Mouse (Mus musculus) lung, postnatal 0 days (tissue): ENCODE measurements around the gene Cacna2d3. TPM values are rescaled to one million over a fixed set of nuclear protein-coding genes. Genes with fewer than 3 reads are reported as not detected.

Source experiments
- ATAC-seq: fragments of 200-750 bp; cut with Nextera tagmentation; 2 replicates; pipeline ENCODE4 v1.8.0; 2017; ENCODE audit warnings: moderate library complexity
- DNase-seq: peaks from one replicate; pipeline ENCODE4 v3.0.0-alpha.2; 2016; ENCODE audit warnings: low spot score
- H3K27ac ChIP-seq: fragments of 300-500 bp; sonication (generic); 2 replicates; pipeline ENCODE4 v1.5.1; 2014; ENCODE audit warnings: antibody characterized with exemption, mild to moderate bottlenecking, low read length, mixed read lengths
- H3K27me3 ChIP-seq: fragments of 300-500 bp; sonication (generic); replicated peaks from 2 replicates; pipeline ENCODE4 v1.6.1; 2014; ENCODE audit warnings: low read length, mixed read lengths; ENCODE audit not compliant: insufficient read depth
- H3K36me3 ChIP-seq: fragments of 300-500 bp; sonication (generic); 2 replicates; pipeline ENCODE4 v1.6.1; 2014; ENCODE audit warnings: low read length, mixed read lengths; ENCODE audit not compliant: insufficient read depth
- H3K4me1 ChIP-seq: fragments of 300-500 bp; sonication (generic); 2 replicates; pipeline ENCODE4 v1.6.1; 2014; ENCODE audit warnings: antibody characterized with exemption, low read depth, low read length, mixed read lengths; ENCODE audit not compliant: insufficient read depth
- H3K4me2 ChIP-seq: fragments of 300-500 bp; sonication (generic); replicated peaks from 2 replicates; pipeline ENCODE4 v1.6.1; 2014; ENCODE audit warnings: low read depth, mild to moderate bottlenecking, low read length, moderate library complexity, mixed read lengths
- H3K4me3 ChIP-seq: fragments of 300-500 bp; sonication (generic); 2 replicates; pipeline ENCODE4 v1.5.1; 2014; ENCODE audit warnings: low read depth, low read length
- H3K9ac ChIP-seq: fragments of 300-500 bp; sonication (generic); replicated peaks from 2 replicates; pipeline ENCODE4 v1.6.1; 2014; ENCODE audit warnings: low read depth, mild to moderate bottlenecking
- H3K9me3 ChIP-seq: fragments of 300-500 bp; sonication (generic); 2 replicates; pipeline ENCODE4 v1.6.1; 2016; ENCODE audit warnings: low read length, mixed read lengths
- CTCF ChIP-seq: IDR thresholded peaks from 2 replicates; pipeline ENCODE4 v1.5.1; 2016; ENCODE audit warnings: antibody characterized with exemption, mild to moderate bottlenecking
- EP300 ChIP-seq: IDR thresholded peaks from 2 replicates; pipeline ENCODE4 v1.6.1; 2016; ENCODE audit warnings: antibody characterized with exemption, mild to moderate bottlenecking, control low read depth
- WGBS: fragments of 180-500 bp; shearing (Covaris S2); extraction: QIAGEN DNeasy Blood & Tissue Kit; methylation state at CpG from one replicate; pipeline ENCODE4 v1.1.7; 2014; 5-methylcytosine and 5-hydroxymethylcytosine counted together
- polyA plus RNA-seq: library from polyadenylated mRNA; unstranded; fragments of >200 nt; fragmentation: Nextera tagmentation; extraction: Ambion mirVana; gene quantifications from 2 replicates; pipeline ENCODE4 v1.2.1, GENCODE M21; 2015

The Cacna2d3 gene
- polyA plus RNA-seq, 1 experiment from 2014 or later = 0.50 TPM

- WGBS = 28% methylated on average over 5 of the region's 5 CpGs
- no peaks in the 10 kb centered on the region for H3K27me3 ChIP-seq
Measured at GRCm38 (mm10) chr14:28953409-28953808, 768.3 kb downstream of the Cacna2d3 start.

GRCm38 (mm10) chr14:28950499-28950898 lies 771.2 kb downstream of the Cacna2d3 start:
- WGBS = 77% methylated on average over 2 of the region's 2 CpGs
- no peaks in the 10 kb centered on the region for H3K36me3 ChIP-seq
- DNase-seq = no peak
- no peak overlapping the region for H3K4me2 ChIP-seq
- ATAC-seq = no peak
- TF ChIP-seq CTCF (no peak), EP300 (no peak)
- H3K9ac ChIP-seq = no peak overlapping the region
- no peaks in the 10 kb centered on the region for H3K9me3 ChIP-seq
- H3K4me1 ChIP-seq = no peaks in the 10 kb centered on the region
- H3K27me3 ChIP-seq = no peaks in the 10 kb centered on the region
- no peak overlapping the region for H3K27ac ChIP-seq
- no peak overlapping the region for H3K4me3 ChIP-seq

More at GRCm38 (mm10) chr14:28953409-28953808, 768.3 kb downstream of the Cacna2d3 start:
- Histone ChIP-seq H3K9ac (no peak overlapping the region), H3K4me2 (no peak overlapping the region), H3K4me3 (no peak overlapping the region), H3K27ac (no peak overlapping the region), H3K4me1 (no peaks in the 10 kb centered on the region), H3K36me3 (no peaks in the 10 kb centered on the region), H3K9me3 (no peaks in the 10 kb centered on the region)
- TF ChIP-seq EP300 (no peak), CTCF (no peak)
- no peak for DNase-seq
- no peak for ATAC-seq

- DNase-seq = no peak
- Histone ChIP-seq H3K27me3 (no peaks in the 10 kb centered on the region), H3K9me3 (no peaks in the 10 kb centered on the region), H3K27ac (no peak overlapping the region), H3K4me1 (no peaks in the 10 kb centered on the region), H3K4me2 (no peak overlapping the region), H3K36me3 (no peaks in the 10 kb centered on the region), H3K9ac (no peak overlapping the region), H3K4me3 (no peak overlapping the region)
- ATAC-seq = no peak
- TF ChIP-seq CTCF (peak; percentile 32), EP300 (no peak)
- WGBS = 76% methylated on average over 1 of the region's 1 CpGs
Measured at GRCm38 (mm10) chr14:28949785-28950184, 771.9 kb downstream of the Cacna2d3 start.

- no peak for DNase-seq
- ATAC-seq = no peak
- Histone ChIP-seq H3K4me3 (no peak overlapping the region), H3K27me3 (no peaks in the 10 kb centered on the region), H3K4me2 (no peak overlapping the region), H3K4me1 (no peaks in the 10 kb centered on the region), H3K9ac (no peak overlapping the region), H3K36me3 (no peaks in the 10 kb centered on the region), H3K27ac (no peak overlapping the region), H3K9me3 (no peaks in the 10 kb centered on the region)
- TF ChIP-seq EP300 (no peak), CTCF (no peak)
- 84% methylated on average over 7 of the region's 7 CpGs for whole genome bisulfite sequencing
Measured at GRCm38 (mm10) chr14:28948019-28948850, 773.4 kb downstream of the Cacna2d3 start.

GRCm38 (mm10) chr14:28932746-28933293 lies 788.8 kb downstream of the Cacna2d3 start:
- 67% methylated on average over 1 of the region's 1 CpGs for WGBS
- no peak overlapping the region for H3K27ac ChIP-seq
- no peaks in the 10 kb centered on the region for H3K9me3 ChIP-seq
- H3K9ac ChIP-seq = no peak overlapping the region
- H3K27me3 ChIP-seq = no peaks in the 10 kb centered on the region
- no peak overlapping the region for H3K4me2 ChIP-seq
- no peak for ATAC-seq
- TF ChIP-seq EP300 = no peak
- H3K4me1 ChIP-seq = no peaks in the 10 kb centered on the region
- DNase-seq = no peak
- no peaks in the 10 kb centered on the region for H3K36me3 ChIP-seq
- no peak overlapping the region for H3K4me3 ChIP-seq

GRCm38 (mm10) chr14:28923180-28923961 lies 798.3 kb downstream of the Cacna2d3 start:
- ATAC-seq (no peak), DNase-seq (no peak)

More at GRCm38 (mm10) chr14:28923180-28923961, 798.3 kb downstream of the Cacna2d3 start:
- 63% methylated on average over 12 of the region's 12 CpGs for WGBS
- no peak overlapping the region for H3K9ac ChIP-seq
- no peak overlapping the region for H3K4me2 ChIP-seq
- no peak overlapping the region for H3K4me3 ChIP-seq
- no peaks in the 10 kb centered on the region for H3K36me3 ChIP-seq
- no peaks in the 10 kb centered on the region for H3K4me1 ChIP-seq
- H3K27ac ChIP-seq = no peak overlapping the region
- TF ChIP-seq EP300 (no peak), CTCF (no peak)
- no peaks in the 10 kb centered on the region for H3K27me3 ChIP-seq
- H3K9me3 ChIP-seq = no peaks in the 10 kb centered on the region
